Mouse (Mus musculus): Measurements from ENCODE around the gene Thap12. TPM values are rescaled to one million over a fixed set of nuclear protein-coding genes. Genes with fewer than 3 reads are reported as not detected.
A peak's percentile ranks its signal among the peaks of the same experiment; 100 is the strongest.

Gene Thap12
- total RNA-seq, 4 experiments from 2014 or later: 70.7 to 89.1 (median 82.6) TPM

DNA sequence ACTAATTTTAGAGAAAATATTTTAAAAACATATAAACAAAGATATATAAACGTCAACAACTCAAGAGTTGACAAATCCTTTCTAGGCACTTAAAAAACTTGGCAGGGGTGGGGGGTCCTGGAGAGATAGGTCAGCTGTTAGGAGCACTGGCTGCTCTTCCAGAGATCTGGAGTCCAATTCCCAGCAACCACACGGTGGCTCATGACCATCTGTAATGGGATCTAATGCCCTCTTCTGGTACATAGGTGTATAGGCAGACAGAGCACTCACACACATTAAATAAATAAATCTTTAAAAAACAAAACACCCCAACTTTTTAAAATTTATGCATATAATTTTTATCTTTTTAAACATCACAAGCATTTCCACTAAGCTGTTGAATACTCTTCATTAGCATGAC is 5.4 kb upstream of the Thap12 start:
- no peak for DNase-seq (ENCODE audit: low spot score)

DNA sequence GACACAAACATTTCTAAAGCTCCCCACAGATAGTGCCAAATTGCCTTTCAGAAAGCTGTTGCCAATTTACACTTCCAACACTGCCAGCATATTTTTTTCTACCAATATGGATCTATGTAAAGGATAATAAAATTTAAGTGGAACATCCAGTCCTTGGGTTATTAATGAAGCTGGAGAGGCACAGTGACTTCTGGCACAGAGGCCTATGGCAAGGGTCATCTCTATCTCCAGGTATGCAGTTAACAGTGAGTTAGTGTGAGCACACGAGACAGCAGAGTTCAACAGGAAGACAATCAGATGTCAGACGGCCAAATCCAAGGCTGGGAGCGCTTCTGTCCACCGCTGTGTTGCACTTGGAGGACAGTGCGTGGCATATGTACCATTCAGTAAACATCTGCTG is 4.9 kb upstream of the Thap12 start:
- DNase-seq (ENCODE audit: low spot score): no peak

DNA sequence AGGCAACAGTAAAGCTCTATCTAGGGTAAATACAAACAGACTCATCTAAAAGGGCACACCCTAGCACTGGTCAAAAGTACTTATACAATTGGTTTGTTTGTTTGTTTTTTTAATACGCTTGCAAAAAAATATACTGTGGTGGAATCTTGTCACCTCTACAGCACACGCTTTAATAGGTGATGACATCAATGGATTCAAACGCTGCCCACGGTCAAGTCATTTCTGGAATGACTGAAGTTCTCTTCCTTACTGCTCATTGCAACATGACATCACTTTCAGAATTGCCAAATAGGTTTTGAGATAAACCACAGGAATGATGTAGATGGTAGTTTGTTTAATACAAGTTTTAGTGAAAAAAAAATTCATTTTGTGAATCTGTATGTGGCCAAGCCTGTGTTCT is 4.3 kb upstream of the Thap12 start:
- no peak for DNase-seq (ENCODE audit: low spot score)

DNA sequence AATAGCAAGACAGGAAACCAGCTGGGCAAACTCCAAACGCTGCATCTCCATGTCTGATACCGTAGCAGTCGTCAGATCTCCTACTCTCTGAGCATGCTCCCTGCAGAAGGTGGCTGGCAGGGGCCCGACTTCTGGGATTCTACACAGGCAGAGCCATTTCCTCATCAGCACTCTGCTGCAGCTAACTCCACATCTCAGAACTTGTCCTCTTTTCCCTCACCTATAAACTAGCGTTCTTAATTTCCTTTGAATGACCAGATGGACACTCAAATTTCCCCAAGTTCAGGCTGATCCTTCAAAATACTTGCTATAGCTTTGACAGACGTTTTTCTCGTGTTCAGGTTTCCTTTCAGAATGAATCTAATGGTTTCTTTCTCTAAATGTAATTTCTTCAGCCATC is 1.1 kb upstream of the Thap12 start:
- no peak for DNase-seq (ENCODE audit: low spot score)

DNA sequence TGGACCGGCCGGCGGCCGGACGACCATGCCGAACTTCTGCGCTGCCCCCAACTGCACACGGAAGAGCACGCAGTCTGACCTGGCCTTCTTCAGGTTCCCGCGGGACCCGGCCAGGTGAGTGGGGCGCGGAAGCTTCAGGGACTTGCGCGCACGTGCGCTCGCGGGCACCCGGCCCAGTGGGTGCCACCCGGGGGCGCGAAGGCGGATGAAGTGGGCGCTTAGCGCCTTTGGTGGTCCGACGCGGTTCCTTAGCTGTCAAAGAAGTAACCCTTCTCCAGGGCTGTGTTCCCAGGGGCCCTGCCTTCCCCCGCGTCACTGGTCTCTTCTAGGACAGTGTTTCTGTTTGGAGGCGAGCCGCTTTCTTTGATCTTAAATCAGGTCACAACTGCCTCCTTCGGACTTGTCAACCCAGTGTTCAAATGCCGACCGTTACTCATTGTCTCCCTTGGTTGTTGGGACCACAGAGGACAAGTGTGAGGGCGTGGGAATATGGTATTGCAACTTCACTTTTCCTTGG is 520 bp downstream of the Thap12 start:
- no peak for DNase-seq (ENCODE audit: low spot score)

DNA sequence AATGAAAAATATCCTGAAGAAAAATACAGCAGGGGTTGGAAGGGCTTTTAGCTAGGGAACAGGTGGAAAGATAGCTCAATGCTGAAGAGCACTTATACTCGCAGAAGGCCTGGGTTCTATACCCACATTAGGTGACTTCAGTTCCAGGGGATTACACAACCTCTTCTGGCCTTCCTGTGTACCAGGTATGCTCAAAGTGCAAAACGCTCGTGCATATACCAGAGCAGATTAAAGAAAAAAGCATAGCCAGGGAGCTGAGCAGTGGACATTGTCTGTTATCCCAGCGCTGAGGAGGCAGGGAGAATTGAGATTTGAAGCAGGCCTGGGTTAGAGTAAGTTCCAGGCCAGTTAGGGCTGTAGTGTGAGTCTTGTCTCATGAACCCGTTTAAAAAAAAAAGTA is 1.4 kb downstream of the Thap12 start:
- DNase-seq (ENCODE audit: low spot score): no peak

DNA sequence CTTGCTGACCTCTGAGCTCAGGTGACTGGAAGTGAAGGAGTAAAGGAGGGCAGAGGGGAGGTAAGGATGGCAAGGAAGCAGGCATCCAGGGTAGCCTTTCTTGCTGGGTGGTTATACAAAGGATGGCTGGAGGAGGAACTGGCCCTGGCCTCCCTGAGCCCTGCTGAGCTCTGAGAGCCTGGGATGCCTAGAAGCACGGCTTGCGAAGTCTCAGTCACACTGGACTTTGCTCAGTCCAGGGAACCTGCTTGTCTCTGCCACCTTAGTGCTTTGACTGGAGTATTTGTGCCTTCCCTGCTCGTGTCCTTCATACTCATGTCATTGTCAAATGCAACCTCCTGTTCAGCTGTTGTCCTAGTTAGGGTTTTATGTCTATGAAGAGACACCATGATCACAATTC is 10.8 kb downstream of the Thap12 start:
- DNase-seq (ENCODE audit: low spot score): no peak

DNA sequence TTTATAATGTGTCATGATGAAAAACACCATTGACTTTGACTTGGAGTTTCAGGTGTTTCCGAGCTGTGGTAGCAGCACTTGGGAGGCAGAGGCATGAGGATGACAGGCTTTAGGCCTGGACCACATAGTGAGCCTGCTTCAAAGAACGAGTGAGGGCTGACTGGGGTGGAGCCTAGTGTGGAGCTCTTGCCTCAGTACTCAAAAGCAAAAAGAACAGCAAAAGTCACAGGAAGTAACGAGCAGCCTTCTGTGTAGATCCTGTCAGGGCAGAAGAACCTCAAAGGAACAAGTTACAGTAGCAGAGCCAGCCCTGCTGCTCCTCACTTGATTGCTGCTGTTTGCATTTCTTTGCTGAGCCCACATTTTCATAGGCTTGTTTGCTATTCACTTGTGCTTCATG is 14.5 kb downstream of the Thap12 start:
- DNase-seq (ENCODE audit: low spot score): no peak

DNA sequence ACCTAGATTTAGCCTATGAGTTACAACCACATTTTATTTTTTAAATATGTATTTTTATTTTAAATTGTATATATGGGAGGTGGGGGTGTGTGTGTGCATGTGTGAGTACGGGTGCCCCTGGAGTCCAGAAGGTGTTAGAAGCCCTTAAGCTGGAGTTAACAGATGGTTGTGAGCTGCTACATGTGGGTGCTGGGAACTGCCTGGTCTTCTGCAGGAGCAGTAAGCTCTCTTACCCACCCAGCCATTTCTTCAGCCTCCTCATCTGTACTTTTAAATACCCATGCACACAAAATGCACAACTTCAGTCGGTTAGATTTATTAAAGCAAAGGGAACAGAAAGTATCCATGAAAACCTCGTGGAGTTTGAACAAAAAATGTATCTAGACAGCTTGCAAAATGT is 16.9 kb downstream of the Thap12 start:
- no peak for DNase-seq (ENCODE audit: low spot score)

DNA sequence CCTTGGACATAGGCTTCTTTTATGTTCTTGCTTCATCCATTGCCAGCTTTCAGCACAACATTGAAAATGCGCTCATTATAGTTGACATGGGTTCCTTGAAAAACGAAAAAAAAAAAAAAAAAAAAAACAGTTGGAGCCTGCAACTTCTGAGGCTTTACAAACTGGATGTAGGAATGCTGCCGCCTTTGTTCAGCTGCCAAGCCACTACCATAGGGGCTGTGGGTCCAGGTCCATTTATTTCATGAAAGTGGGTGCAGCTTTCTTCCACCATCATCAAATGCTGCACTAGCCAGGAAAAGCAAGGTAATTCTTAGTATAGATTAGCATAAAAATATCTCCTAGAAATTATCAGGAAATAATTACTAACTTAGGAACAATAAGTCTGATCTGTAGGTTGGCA is 17.8 kb downstream of the Thap12 start:
- DNase-seq (ENCODE audit: low spot score): no peak

DNA sequence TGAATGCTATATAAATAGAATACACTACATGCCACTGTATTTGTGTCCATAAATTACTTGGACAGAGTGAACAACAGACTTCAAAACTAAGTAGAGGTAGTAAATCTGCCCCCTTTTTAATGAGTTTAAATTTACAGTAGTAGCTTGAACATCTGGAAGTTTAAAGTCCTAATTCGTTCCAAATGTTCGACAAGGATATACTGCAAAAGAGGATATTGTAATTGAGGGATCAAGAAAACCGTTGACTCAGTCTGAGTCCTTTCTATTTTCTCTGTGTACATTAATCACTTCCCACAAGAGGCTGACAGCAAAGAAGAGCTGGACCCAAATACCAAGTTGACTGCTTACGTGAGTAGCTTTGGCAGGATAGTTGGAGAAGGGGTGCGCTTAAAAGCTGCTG is 18.3 kb downstream of the Thap12 start:
- no peak for DNase-seq (ENCODE audit: low spot score)

DNA sequence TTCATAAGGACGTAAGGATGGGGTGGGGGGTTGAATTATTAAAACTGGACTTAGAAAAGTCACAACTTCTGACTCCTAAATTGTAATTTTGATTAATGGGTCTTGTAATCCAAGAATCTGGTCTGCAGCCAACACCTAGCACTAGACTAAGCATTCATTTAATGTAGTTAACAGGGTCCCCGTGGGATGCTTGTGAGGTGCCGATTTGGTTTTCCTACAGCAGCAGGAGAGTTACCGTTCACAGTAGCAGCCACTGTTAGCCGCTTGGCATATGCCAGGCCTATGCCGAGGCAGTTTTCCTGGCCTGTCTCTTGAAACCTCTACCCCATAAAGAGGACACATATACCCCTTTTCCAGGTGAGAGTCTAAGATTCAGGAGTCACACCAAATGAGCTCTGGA is 18.7 kb downstream of the Thap12 start:
- DNase-seq (ENCODE audit: low spot score): no peak

DNA sequence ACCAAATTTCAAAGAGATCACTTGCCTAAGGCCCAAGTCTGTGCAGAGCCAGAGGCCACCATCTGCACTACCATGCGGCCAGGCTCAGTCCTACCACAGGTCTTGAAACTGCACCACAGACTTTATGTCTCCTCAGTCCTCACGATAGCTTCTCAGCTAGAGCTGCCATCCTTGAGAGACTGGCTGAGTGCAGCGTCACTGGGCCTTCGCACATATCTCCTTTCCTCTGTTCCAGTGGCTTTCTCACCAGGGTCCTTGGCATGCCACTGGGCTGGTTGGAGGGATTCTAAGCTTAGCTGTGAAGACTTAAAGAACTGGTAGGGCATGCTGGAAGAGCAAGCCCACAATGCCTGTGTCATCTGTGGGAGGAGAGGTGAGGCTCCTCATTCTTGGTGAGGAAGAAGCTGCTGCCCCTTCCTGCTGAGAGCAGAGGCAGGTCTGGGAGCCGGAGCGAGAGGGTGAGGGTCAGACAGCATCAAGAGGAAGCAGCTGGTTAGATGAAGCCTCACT is 22.8 kb downstream of the Thap12 start:
- DNase-seq (ENCODE audit: low spot score): no peak

DNA sequence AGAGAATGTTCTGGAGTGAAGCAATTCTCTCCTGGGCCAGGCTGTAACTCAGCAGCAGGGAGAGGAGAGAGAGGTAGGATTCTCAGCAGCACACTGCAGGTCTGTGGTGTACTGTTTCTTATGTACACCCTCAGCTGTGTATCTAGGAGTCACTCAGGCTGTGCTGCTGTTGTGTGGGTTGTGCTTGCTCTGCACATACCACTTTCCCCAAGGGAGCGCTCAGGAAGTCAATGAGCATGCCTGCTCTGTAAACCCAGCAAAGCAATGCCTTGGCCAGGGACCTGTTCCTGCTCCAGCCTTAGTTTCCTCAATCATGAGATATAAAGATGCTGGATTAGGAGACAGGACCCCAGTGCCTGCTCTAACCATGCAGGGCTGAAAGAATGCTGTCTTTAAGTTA is 25.1 kb downstream of the Thap12 start:
- DNase-seq (ENCODE audit: low spot score): no peak

DNA sequence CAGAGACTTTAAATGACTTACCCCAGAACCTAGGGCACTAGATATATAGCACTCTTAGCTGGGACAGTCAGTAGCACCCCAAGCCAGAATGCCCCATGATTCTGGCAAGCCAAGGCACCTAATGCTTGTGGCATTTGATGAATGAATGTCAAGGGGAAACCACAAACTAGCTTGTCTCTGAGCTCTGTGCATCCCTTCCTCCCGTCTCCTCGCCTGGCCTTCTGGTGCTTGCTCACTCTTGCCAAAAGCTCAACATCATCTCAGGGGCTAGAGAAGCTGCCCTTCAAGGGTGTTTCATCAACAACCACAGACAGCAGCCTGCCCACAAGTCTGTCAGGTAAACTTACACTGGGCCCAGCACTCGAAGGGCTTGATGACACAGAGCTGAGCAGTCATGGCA is 25.6 kb downstream of the Thap12 start:
- DNase-seq (ENCODE audit: low spot score): no peak

DNA sequence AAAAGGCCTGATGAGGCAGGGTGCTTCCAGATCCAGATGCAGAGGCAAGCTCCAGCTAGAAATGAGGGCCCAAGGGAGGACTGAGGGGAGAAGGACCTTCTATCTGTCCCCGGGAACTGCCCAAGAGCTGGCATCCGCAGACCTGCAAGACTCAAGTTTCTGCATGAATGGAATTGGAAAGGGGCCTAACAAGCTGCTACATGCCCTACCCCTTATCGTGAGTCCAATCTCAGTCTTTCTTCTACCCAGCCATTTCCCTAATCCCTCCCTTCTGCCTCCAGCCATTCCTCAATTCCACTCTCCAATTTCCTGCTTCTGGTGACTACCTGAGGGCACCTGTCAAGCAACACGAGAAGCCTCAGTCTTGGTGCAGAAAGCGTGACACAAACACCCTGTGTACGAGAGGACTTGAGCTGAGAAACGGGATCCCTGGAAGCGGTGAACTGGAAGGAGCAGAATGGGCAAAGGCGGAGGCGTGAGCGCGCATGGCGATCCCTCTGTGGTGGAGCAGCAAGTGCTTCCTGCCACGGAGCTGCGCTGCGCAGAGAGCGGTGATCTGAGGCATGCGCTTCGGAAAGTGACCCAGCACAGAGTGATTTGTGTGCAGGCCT is 26.9 kb downstream of the Thap12 start:
- no peak for DNase-seq (ENCODE audit: low spot score)

DNA sequence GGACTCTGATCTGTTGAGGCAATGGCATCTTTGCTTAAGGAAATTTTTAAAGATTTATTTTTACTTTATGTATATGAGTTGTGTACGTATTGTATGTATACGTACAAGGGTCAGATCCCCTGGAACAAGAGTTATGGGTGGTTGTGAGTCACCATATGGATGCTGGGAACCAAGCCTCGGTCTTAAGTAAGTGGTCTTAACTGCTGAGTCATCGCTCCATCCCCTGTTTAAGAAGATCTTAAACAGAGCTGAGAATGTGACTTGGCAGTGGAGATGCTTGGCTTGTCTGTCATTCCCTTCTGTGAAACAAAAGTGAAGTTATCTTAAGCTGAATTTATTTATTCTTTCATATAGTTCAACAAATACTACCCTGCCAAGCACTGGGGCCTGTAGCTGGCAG is 31.1 kb downstream of the Thap12 start:
- no peak for DNase-seq (ENCODE audit: low spot score)

DNA sequence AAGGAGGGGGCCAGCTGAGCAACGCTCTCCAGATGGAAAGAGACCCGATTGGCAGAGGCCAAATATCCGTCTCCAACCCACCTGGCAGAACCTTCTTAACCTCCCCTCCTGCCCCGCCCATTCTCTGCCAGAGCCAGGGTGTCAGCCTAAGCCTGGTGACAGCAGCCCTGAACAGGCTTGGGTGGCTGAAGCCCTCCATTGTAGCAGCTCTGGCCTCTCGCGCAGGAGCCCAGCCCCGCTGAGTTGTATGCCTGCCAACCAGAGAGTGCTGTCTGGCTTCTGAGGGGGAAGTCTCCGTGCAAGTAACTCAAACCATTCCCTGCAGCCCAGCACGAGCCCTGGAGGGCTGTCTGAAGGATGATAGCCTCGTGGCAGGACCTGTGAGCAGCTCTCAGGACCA is 32.0 kb downstream of the Thap12 start:
- no peak for DNase-seq (ENCODE audit: low spot score)

DNA sequence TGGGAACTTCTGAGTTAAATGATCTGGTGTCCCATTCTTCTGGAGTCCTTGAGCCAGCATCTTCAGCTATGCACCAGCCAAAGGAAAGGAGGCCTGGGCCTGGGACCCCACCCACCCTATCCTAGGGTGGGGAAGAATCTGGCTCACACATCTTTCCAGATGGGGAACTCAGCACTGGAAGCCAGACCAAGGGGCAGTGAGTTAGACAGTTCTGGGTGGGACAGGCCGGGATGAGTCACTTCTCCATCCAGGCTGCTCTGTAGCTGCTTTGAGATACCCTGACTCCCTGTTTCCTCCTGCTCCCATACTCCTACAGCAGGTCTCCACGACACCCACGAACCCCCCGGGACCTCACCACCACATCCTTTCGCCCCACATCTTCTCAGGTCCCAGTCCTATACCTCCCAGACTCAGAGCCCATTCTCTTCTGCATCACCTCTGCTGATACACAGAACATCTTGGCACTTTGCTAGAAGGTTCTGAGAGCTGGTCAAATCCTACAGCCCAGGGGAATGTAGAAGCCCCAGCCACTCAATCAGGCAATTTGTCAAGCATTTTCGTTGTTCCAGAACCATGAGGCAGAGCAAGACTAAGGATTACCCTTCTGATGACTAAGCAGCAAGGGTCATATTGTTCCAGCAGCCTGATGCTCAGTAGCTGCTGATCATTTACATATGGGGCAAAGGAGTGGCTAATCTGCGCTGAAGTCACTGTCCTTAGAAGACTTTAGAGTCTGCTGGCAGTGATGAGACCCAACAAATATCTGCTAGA is 34.1 kb downstream of the Thap12 start:
- no peak for DNase-seq (ENCODE audit: low spot score)

DNA sequence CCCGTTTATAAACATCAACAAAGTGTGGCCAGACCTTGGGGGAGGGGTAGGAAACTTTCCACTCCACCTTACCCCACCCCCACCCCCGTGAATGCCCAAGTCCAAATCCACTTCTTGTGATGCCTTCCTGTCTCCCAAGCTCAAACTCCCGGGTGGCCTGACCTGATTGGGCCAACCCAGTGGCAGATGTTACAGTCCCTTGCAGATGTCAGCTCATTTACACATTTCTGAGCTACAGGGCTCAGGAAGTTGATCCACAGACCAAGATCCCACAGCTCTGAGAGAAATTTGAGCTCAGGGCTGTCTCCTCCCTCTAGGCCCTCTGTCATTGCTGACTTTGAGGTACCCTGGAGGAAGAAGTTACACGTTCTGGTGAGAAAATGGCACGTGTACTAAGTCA is 37.5 kb downstream of the Thap12 start:
- DNase-seq (ENCODE audit: low spot score): no peak

DNA sequence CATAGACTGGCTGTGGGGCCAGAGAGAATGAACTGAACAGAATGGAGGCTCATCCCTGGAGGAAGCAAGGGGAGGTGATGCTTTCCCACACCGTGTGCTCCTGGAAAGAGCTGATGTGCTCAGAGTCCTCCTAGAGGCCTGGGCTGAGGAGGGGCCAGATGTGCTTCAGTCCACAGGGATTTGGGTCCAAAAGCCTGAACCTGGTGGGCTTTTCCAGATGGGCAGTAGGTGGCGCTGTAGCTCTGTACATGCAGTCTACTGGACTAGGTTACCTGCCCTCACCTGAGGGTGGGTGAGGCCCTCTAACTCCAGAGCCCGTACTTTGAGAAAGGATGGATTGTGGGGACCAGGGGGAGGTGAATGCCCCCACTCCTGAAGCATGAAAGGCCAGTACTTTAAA is 40.4 kb downstream of the Thap12 start:
- DNase-seq (ENCODE audit: low spot score): peak; percentile 54

DNA sequence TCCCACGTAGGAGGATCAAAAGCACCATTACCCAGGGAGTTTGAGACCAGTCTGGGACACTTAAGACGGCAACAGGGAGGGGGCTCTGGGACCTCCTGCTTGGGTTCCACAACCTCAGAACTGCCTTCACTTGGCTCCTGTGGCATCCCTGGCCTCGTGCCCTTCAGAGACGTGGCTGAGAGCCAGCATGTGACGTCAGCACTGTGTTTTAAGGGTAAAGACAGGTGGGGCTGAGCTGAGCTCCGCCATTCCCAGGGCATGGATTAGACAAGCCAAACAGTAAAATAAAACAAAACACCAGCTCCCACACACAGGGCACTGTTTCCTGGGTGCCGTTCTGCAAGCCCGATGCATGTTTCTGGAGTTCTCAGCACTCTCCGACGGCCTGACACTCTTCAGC is 47.5 kb downstream of the Thap12 start:
- no peak for DNase-seq (ENCODE audit: low spot score)

DNA sequence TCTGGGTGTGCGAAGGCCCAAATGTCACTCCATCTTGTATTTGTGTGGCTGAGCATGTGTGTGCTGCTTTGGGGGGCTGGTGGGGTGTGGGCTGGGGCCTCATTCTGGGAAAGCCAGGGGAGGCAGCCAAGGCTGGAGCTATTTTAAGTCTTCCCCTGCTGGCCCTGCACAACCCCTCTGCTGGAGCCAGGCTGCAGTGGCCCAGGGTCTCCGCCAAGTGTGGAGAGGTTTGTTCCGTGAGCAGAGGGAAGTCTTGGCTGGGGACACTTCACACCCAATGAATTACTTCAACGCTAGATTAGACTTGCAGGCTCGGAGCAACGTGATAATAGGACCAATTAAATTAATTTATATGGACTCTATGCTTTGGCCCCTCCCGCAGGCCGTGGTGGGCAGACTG is 49.8 kb downstream of the Thap12 start:
- DNase-seq (ENCODE audit: low spot score): peak; percentile 39

Measured in heart, adult 8-10 months (tissue).